Mouse (Mus musculus): Measurements from ENCODE around the gene Kcnb1. TPM values are rescaled to one million over a fixed set of nuclear protein-coding genes. Genes with fewer than 3 reads are reported as not detected.

The Kcnb1 gene
- polyA plus RNA-seq, 1 experiment from 2014 or later = 1.3 TPM

- Histone ChIP-seq H3K4me3 (no peak overlapping the region), H3K4me1 (peaks cover 21% of the 10 kb centered on the region), H3K9ac (no peak overlapping the region), H3K4me2 (replicated peaks) (peak overlapping the region; percentile 19; the same call in 1 of the 2 replicates), H3K9me3 (no peaks in the 10 kb centered on the region), H3K36me3 (no peaks in the 10 kb centered on the region), H3K27ac (no peak overlapping the region), H3K27me3 (replicated peaks) (no peaks in the 10 kb centered on the region)
- 49% methylated on average over 16 of the region's 16 CpGs for WGBS
- no peak for ATAC-seq (ENCODE audit: low FRiP score, low read depth)
Measured at GRCm38 (mm10) chr2:167201463-167202291, 11.7 kb upstream of the Kcnb1 start.

- H3K4me1 ChIP-seq = peaks cover 21% of the 10 kb centered on the region
- no peak for ATAC-seq (ENCODE audit: low FRiP score, low read depth)
- H3K27me3 ChIP-seq (replicated peaks) = no peaks in the 10 kb centered on the region
- H3K36me3 ChIP-seq = no peaks in the 10 kb centered on the region
- 55% methylated on average over 13 of the region's 13 CpGs for WGBS
- no peak overlapping the region for H3K4me2 ChIP-seq (replicated peaks)
- H3K9me3 ChIP-seq = no peaks in the 10 kb centered on the region
- no peak overlapping the region for H3K9ac ChIP-seq
- H3K27ac ChIP-seq = no peak overlapping the region
- no peak overlapping the region for H3K4me3 ChIP-seq
Measured at GRCm38 (mm10) chr2:167198660-167199427, 8.9 kb upstream of the Kcnb1 start.

- ATAC-seq (ENCODE audit: low FRiP score, low read depth) = no peak
- Histone ChIP-seq H3K9ac (no peak overlapping the region), H3K4me1 (peaks cover 21% of the 10 kb centered on the region), H3K4me2 (replicated peaks) (no peak overlapping the region), H3K27ac (no peak overlapping the region), H3K27me3 (replicated peaks) (peaks cover 26% of the 10 kb centered on the region), H3K9me3 (no peaks in the 10 kb centered on the region), H3K4me3 (no peak overlapping the region), H3K36me3 (no peaks in the 10 kb centered on the region)
- WGBS = 83% methylated on average over 3 of the region's 3 CpGs
Measured at GRCm38 (mm10) chr2:167193361-167193760, 3.4 kb upstream of the Kcnb1 start.

GRCm38 (mm10) chr2:167189291-167190075 lies 472 bp downstream of the Kcnb1 start:
- Histone ChIP-seq H3K27me3 (replicated peaks) (peaks cover 41% of the 10 kb centered on the region), H3K9me3 (no peaks in the 10 kb centered on the region), H3K36me3 (no peaks in the 10 kb centered on the region), H3K9ac (peak overlapping the region; percentile 53), H3K27ac (no peak overlapping the region), H3K4me1 (peaks cover 22% of the 10 kb centered on the region), H3K4me3 (peak overlapping the region; percentile 53), H3K4me2 (replicated peaks) (peak overlapping the region; percentile 82)
- WGBS = under 1% methylated on average over 90 of the region's 91 CpGs
- ATAC-seq (ENCODE audit: low FRiP score, low read depth) = peak; percentile 70

DNA sequence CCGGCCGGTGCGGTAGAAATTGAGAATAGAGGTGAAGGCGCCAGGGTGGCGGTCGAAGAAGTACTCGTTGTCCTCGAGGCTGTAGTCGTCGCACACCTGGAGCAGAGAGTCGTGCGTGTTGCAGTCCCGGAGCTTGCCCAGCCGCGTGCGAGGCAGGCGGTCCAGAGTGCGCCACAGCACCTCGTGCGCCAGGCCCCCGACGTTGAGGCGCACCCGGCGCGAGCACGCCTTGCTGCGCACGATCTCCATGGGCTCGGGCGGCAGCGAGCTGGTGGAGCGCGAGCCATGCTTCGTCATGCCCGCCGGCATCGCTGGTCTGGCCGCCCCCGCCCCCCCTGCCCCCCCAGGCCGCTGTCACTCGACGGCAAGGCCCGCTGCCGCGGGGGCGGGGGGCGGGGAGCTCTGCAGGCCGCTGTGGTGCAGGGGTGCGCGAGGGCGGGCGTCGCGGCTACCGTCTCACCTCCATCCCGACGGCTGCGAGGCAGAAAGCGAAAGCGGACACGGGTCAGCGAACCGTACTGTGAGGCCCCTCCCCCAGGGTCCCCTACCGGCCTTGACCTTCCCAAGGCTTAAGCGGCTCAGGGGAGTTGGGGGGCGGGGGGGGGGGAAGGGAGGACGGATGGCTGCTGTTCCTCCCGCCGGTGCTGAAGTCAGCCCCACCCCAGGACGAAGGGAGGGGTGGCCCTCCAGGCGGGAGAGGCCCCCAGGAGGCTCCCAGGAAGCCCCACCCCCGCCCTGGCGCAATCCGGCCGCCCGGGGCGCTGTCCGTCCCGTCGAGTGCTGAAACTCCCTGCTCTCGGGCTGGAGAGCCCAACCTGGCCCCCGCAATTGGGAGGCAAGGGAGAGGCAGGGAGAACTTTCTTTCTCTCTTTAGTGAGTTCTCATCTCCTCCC lies 1.4 kb downstream of the Kcnb1 start:
- H3K9me3 ChIP-seq = no peaks in the 10 kb centered on the region
- H3K4me3 ChIP-seq = peak overlapping the region; percentile 53
- H3K4me2 ChIP-seq (replicated peaks) = peak overlapping the region; percentile 82
- no peak overlapping the region for H3K9ac ChIP-seq
- peaks cover 41% of the 10 kb centered on the region for H3K27me3 ChIP-seq (replicated peaks)
- WGBS = 13% methylated on average over 81 of the region's 83 CpGs
- peak; percentile 51; the same call in 1 of the 2 replicates for ATAC-seq (ENCODE audit: low FRiP score, low read depth)
- H3K36me3 ChIP-seq = no peaks in the 10 kb centered on the region
- no peak overlapping the region for H3K27ac ChIP-seq
- H3K4me1 ChIP-seq = peaks cover 22% of the 10 kb centered on the region

GRCm38 (mm10) chr2:167187119-167187518 lies 2.8 kb downstream of the Kcnb1 start:
- no peak overlapping the region for H3K4me3 ChIP-seq
- H3K9me3 ChIP-seq = no peaks in the 10 kb centered on the region
- no peak overlapping the region for H3K9ac ChIP-seq
- H3K4me2 ChIP-seq (replicated peaks) = no peak overlapping the region
- no peak overlapping the region for H3K27ac ChIP-seq
- H3K36me3 ChIP-seq = no peaks in the 10 kb centered on the region
- WGBS = 86% methylated on average over 5 of the region's 5 CpGs
- peaks cover 41% of the 10 kb centered on the region for H3K27me3 ChIP-seq (replicated peaks)
- H3K4me1 ChIP-seq = peaks cover 22% of the 10 kb centered on the region
- no peak for ATAC-seq (ENCODE audit: low FRiP score, low read depth)

GRCm38 (mm10) chr2:167186544-167186943 lies 3.4 kb downstream of the Kcnb1 start:
- Histone ChIP-seq H3K9me3 (no peaks in the 10 kb centered on the region), H3K4me1 (peaks cover 22% of the 10 kb centered on the region), H3K4me2 (replicated peaks) (no peak overlapping the region), H3K36me3 (no peaks in the 10 kb centered on the region), H3K4me3 (no peak overlapping the region), H3K9ac (no peak overlapping the region), H3K27ac (no peak overlapping the region), H3K27me3 (replicated peaks) (peaks cover 39% of the 10 kb centered on the region)
- WGBS = 58% methylated on average over 10 of the region's 10 CpGs
- no peak for ATAC-seq (ENCODE audit: low FRiP score, low read depth)

GRCm38 (mm10) chr2:167186003-167186402 lies 4.0 kb downstream of the Kcnb1 start:
- Histone ChIP-seq H3K9ac (no peak overlapping the region), H3K4me2 (replicated peaks) (no peak overlapping the region), H3K4me1 (peaks cover 22% of the 10 kb centered on the region), H3K27me3 (replicated peaks) (peaks cover 34% of the 10 kb centered on the region), H3K9me3 (no peaks in the 10 kb centered on the region), H3K36me3 (no peaks in the 10 kb centered on the region), H3K4me3 (no peak overlapping the region), H3K27ac (no peak overlapping the region)
- ATAC-seq (ENCODE audit: low FRiP score, low read depth) = no peak
- WGBS = 64% methylated on average over 13 of the region's 13 CpGs

DNA sequence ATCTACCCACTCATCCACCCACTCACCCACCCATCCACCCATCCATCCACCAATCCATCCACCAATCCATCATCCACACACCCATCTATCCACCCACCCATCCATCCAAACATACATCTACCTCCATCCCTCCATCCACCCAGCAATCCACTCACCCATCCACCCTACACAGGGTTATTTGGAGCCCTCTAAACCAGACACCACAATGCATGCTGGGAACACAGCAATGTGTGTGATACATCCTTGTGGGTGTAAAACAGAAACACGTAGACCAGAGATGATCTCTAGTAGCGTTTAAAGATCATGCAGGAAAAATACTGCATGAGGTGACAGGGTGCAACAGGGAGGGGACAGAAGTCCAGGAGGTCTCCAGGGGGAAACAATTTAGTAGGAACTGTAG lies 4.5 kb downstream of the Kcnb1 start:
- Histone ChIP-seq H3K4me3 (no peak overlapping the region), H3K4me2 (replicated peaks) (no peak overlapping the region), H3K27ac (no peak overlapping the region), H3K36me3 (no peaks in the 10 kb centered on the region), H3K4me1 (peaks cover 17% of the 10 kb centered on the region), H3K27me3 (replicated peaks) (peaks cover 28% of the 10 kb centered on the region), H3K9ac (no peak overlapping the region), H3K9me3 (no peaks in the 10 kb centered on the region)
- no peak for ATAC-seq (ENCODE audit: low FRiP score, low read depth)
- 92% methylated on average over 2 of the region's 2 CpGs for WGBS

GRCm38 (mm10) chr2:167181662-167182389 lies 8.1 kb downstream of the Kcnb1 start:
- H3K4me3 ChIP-seq = no peak overlapping the region
- no peaks in the 10 kb centered on the region for H3K4me1 ChIP-seq
- H3K36me3 ChIP-seq = no peaks in the 10 kb centered on the region
- ATAC-seq (ENCODE audit: low FRiP score, low read depth) = no peak
- H3K4me2 ChIP-seq (replicated peaks) = no peak overlapping the region
- no peaks in the 10 kb centered on the region; the same call in 1 of the 2 replicates for H3K27me3 ChIP-seq (replicated peaks)
- H3K9ac ChIP-seq = no peak overlapping the region
- H3K9me3 ChIP-seq = no peaks in the 10 kb centered on the region
- WGBS = 85% methylated on average over 14 of the region's 14 CpGs
- H3K27ac ChIP-seq = no peak overlapping the region

- Histone ChIP-seq H3K36me3 (no peaks in the 10 kb centered on the region), H3K27ac (no peak overlapping the region), H3K4me2 (replicated peaks) (no peak overlapping the region), H3K4me1 (no peaks in the 10 kb centered on the region), H3K4me3 (no peak overlapping the region), H3K27me3 (replicated peaks) (no peaks in the 10 kb centered on the region), H3K9ac (no peak overlapping the region), H3K9me3 (no peaks in the 10 kb centered on the region)
- ATAC-seq (ENCODE audit: low FRiP score, low read depth) = no peak
- WGBS = 84% methylated on average over 8 of the region's 8 CpGs
Measured at GRCm38 (mm10) chr2:167181096-167181495, 8.9 kb downstream of the Kcnb1 start.

Data from neural tube, embryonic 12.5 days (tissue).